Mouse (Mus musculus): Measurements from ENCODE around the gene Polr2c. TPM values are rescaled to one million over a fixed set of nuclear protein-coding genes. Genes with fewer than 3 reads are reported as not detected.

Gene Polr2c
- polyA plus RNA-seq, 1 experiment from 2014 or later = 118 TPM

GRCm38 (mm10) chr8:94892917-94893316 lies 35.7 kb downstream of the Polr2c start:
- no peaks in the 10 kb centered on the region for H3K36me3 ChIP-seq (ENCODE audit: control insufficient read depth, insufficient read depth, low read length)
- H3K27ac ChIP-seq (ENCODE audit: low read depth, low read length) = no peak overlapping the region
- WGBS = 39% methylated on average over 2 of the region's 2 CpGs
- no peaks in the 10 kb centered on the region for H3K27me3 ChIP-seq (ENCODE audit: control insufficient read depth, insufficient read depth, low read length)
- H3K4me1 ChIP-seq (ENCODE audit: control insufficient read depth, insufficient read depth, low read length) = no peaks in the 10 kb centered on the region
- no peak overlapping the region for H3K4me3 ChIP-seq (ENCODE audit: low read depth, low read length)
- H3K4me2 ChIP-seq (ENCODE audit: low read depth, low read length) = no peak overlapping the region
- H3K9ac ChIP-seq (replicated peaks; ENCODE audit: low read depth, low read length) = no peak overlapping the region
- no peak for ATAC-seq (ENCODE audit: low read depth)
- no peaks in the 10 kb centered on the region for H3K9me3 ChIP-seq (ENCODE audit: control insufficient read depth, low read length)

- Histone ChIP-seq H3K36me3 (ENCODE audit: control insufficient read depth, insufficient read depth, low read length) (no peaks in the 10 kb centered on the region), H3K4me2 (ENCODE audit: low read depth, low read length) (no peak overlapping the region), H3K4me3 (ENCODE audit: low read depth, low read length) (no peak overlapping the region), H3K9me3 (ENCODE audit: control insufficient read depth, low read length) (no peaks in the 10 kb centered on the region), H3K27me3 (ENCODE audit: control insufficient read depth, insufficient read depth, low read length) (no peaks in the 10 kb centered on the region), H3K4me1 (ENCODE audit: control insufficient read depth, insufficient read depth, low read length) (no peaks in the 10 kb centered on the region), H3K9ac (replicated peaks; ENCODE audit: low read depth, low read length) (no peak overlapping the region), H3K27ac (ENCODE audit: low read depth, low read length) (no peak overlapping the region)
- peak; percentile 35; the same call in 1 of the 2 replicates for ATAC-seq (ENCODE audit: low read depth)
- 13% methylated on average over 11 of the region's 11 CpGs for WGBS
Measured at GRCm38 (mm10) chr8:94899262-94899661, 42.0 kb downstream of the Polr2c start.

DNA sequence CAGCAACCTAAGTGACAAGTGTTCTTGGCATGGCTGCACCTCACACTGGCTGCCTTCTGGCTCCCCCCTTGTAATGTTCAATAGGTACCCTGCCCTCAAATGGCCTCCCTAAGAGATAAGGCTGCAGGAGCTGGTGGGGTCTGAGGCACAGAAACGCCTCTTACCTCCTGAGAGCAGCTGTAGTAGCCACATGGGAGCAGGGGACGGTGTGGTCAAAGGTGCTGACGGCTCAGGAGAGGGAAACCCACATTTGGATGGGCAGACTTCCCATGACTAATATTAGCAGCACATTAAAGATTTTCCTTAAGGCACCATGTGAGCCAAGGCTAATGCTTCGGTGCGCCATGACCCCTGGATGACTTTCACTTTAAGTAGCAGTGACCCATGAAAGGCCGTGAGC lies 43.4 kb downstream of the Polr2c start:
- Histone ChIP-seq H3K36me3 (ENCODE audit: control insufficient read depth, insufficient read depth, low read length) (no peaks in the 10 kb centered on the region), H3K9ac (replicated peaks; ENCODE audit: low read depth, low read length) (no peak overlapping the region), H3K4me3 (ENCODE audit: low read depth, low read length) (no peak overlapping the region), H3K27me3 (ENCODE audit: control insufficient read depth, insufficient read depth, low read length) (no peaks in the 10 kb centered on the region), H3K9me3 (ENCODE audit: control insufficient read depth, low read length) (no peaks in the 10 kb centered on the region), H3K4me1 (ENCODE audit: control insufficient read depth, insufficient read depth, low read length) (no peaks in the 10 kb centered on the region), H3K27ac (ENCODE audit: low read depth, low read length) (no peak overlapping the region), H3K4me2 (ENCODE audit: low read depth, low read length) (no peak overlapping the region)
- 23% methylated on average over 6 of the region's 6 CpGs for WGBS
- ATAC-seq (ENCODE audit: low read depth) = no peak

- 29% methylated on average over 5 of the region's 5 CpGs for WGBS
- Histone ChIP-seq H3K9ac (replicated peaks; ENCODE audit: low read depth, low read length) (no peak overlapping the region), H3K4me2 (ENCODE audit: low read depth, low read length) (no peak overlapping the region), H3K4me3 (ENCODE audit: low read depth, low read length) (no peak overlapping the region), H3K4me1 (ENCODE audit: control insufficient read depth, insufficient read depth, low read length) (no peaks in the 10 kb centered on the region), H3K9me3 (ENCODE audit: control insufficient read depth, low read length) (no peaks in the 10 kb centered on the region), H3K36me3 (ENCODE audit: control insufficient read depth, insufficient read depth, low read length) (no peaks in the 10 kb centered on the region), H3K27ac (ENCODE audit: low read depth, low read length) (no peak overlapping the region), H3K27me3 (ENCODE audit: control insufficient read depth, insufficient read depth, low read length) (no peaks in the 10 kb centered on the region)
- ATAC-seq (ENCODE audit: low read depth) = no peak
Measured at GRCm38 (mm10) chr8:94901031-94901430, 43.8 kb downstream of the Polr2c start.

- Histone ChIP-seq H3K4me3 (ENCODE audit: low read depth, low read length) (no peak overlapping the region), H3K27ac (ENCODE audit: low read depth, low read length) (no peak overlapping the region), H3K9me3 (ENCODE audit: control insufficient read depth, low read length) (no peaks in the 10 kb centered on the region), H3K4me2 (ENCODE audit: low read depth, low read length) (no peak overlapping the region), H3K36me3 (ENCODE audit: control insufficient read depth, insufficient read depth, low read length) (no peaks in the 10 kb centered on the region), H3K27me3 (ENCODE audit: control insufficient read depth, insufficient read depth, low read length) (no peaks in the 10 kb centered on the region), H3K4me1 (ENCODE audit: control insufficient read depth, insufficient read depth, low read length) (no peaks in the 10 kb centered on the region), H3K9ac (replicated peaks; ENCODE audit: low read depth, low read length) (no peak overlapping the region)
- 22% methylated on average over 12 of the region's 12 CpGs for WGBS
- peak; percentile 34 for ATAC-seq (ENCODE audit: low read depth)
Measured at GRCm38 (mm10) chr8:94903709-94904108, 46.5 kb downstream of the Polr2c start.

GRCm38 (mm10) chr8:94904450-94905175 lies 47.4 kb downstream of the Polr2c start:
- WGBS = 71% methylated on average over 12 of the region's 12 CpGs
- no peak overlapping the region for H3K9ac ChIP-seq (replicated peaks; ENCODE audit: low read depth, low read length)

GRCm38 (mm10) chr8:94907591-94908300 lies 50.5 kb downstream of the Polr2c start:
- Histone ChIP-seq H3K4me1 (ENCODE audit: control insufficient read depth, insufficient read depth, low read length) (peaks cover under 1% of the 10 kb centered on the region; the same call in 1 of the 2 replicates), H3K4me2 (ENCODE audit: low read depth, low read length) (no peak overlapping the region), H3K4me3 (ENCODE audit: low read depth, low read length) (no peak overlapping the region), H3K9ac (replicated peaks; ENCODE audit: low read depth, low read length) (no peak overlapping the region; the same call in 1 of the 2 replicates), H3K9me3 (ENCODE audit: control insufficient read depth, low read length) (no peaks in the 10 kb centered on the region), H3K27me3 (ENCODE audit: control insufficient read depth, insufficient read depth, low read length) (peaks cover under 1% of the 10 kb centered on the region; the same call in 1 of the 2 replicates), H3K27ac (ENCODE audit: low read depth, low read length) (no peak overlapping the region), H3K36me3 (ENCODE audit: control insufficient read depth, insufficient read depth, low read length) (no peaks in the 10 kb centered on the region)
- ATAC-seq (ENCODE audit: low read depth) = no peak
- WGBS = 87% methylated on average over 17 of the region's 18 CpGs

More at GRCm38 (mm10) chr8:94904450-94905175, 47.4 kb downstream of the Polr2c start:
- Histone ChIP-seq H3K9me3 (ENCODE audit: control insufficient read depth, low read length) (no peaks in the 10 kb centered on the region), H3K4me3 (ENCODE audit: low read depth, low read length) (no peak overlapping the region), H3K4me1 (ENCODE audit: control insufficient read depth, insufficient read depth, low read length) (no peaks in the 10 kb centered on the region), H3K27ac (ENCODE audit: low read depth, low read length) (no peak overlapping the region; the same call in 1 of the 2 replicates), H3K27me3 (ENCODE audit: control insufficient read depth, insufficient read depth, low read length) (no peaks in the 10 kb centered on the region), H3K4me2 (ENCODE audit: low read depth, low read length) (no peak overlapping the region), H3K36me3 (ENCODE audit: control insufficient read depth, insufficient read depth, low read length) (no peaks in the 10 kb centered on the region)
- peak; percentile 52; the same call in 1 of the 2 replicates for ATAC-seq (ENCODE audit: low read depth)

GRCm38 (mm10) chr8:94908847-94909246 lies 51.6 kb downstream of the Polr2c start:
- Histone ChIP-seq H3K4me3 (ENCODE audit: low read depth, low read length) (no peak overlapping the region), H3K4me1 (ENCODE audit: control insufficient read depth, insufficient read depth, low read length) (peaks cover 6% of the 10 kb centered on the region; the same call in 1 of the 2 replicates), H3K9me3 (ENCODE audit: control insufficient read depth, low read length) (no peaks in the 10 kb centered on the region), H3K27me3 (ENCODE audit: control insufficient read depth, insufficient read depth, low read length) (peaks cover 4% of the 10 kb centered on the region; the same call in 1 of the 2 replicates), H3K27ac (ENCODE audit: low read depth, low read length) (no peak overlapping the region), H3K36me3 (ENCODE audit: control insufficient read depth, insufficient read depth, low read length) (no peaks in the 10 kb centered on the region), H3K4me2 (ENCODE audit: low read depth, low read length) (no peak overlapping the region), H3K9ac (replicated peaks; ENCODE audit: low read depth, low read length) (no peak overlapping the region)
- no peak for ATAC-seq (ENCODE audit: low read depth)
- 10% methylated on average over 4 of the region's 4 CpGs for WGBS

Measured in neural tube, embryonic 14.5 days (tissue).